Mouse (Mus musculus) midbrain, embryonic 16.5 days (tissue): ENCODE data around the gene Efcab6. TPM values are rescaled to one million over a fixed set of nuclear protein-coding genes. Genes with fewer than 3 reads are reported as not detected.

Experiments
- ATAC-seq: fragments of 200-750 bp; cut with Nextera tagmentation; 2 replicates; pipeline ENCODE4 v1.8.0; 2017; ENCODE audit warnings: moderate TSS enrichment
- H3K27ac ChIP-seq: fragments of 300-500 bp; sonication (generic); 2 replicates; pipeline ENCODE4 v1.5.1; 2014; ENCODE audit warnings: mild to moderate bottlenecking, low read length, mixed read lengths
- H3K27me3 ChIP-seq: fragments of 300-500 bp; sonication (generic); 2 replicates; pipeline ENCODE4 v1.6.1; 2014; ENCODE audit warnings: low read depth, low read length, mixed read lengths; ENCODE audit not compliant: control insufficient read depth, insufficient read depth
- H3K36me3 ChIP-seq: fragments of 300-500 bp; sonication (generic); 2 replicates; pipeline ENCODE4 v1.6.1; 2014; ENCODE audit warnings: mild to moderate bottlenecking, low read length, moderate library complexity, mixed read lengths; ENCODE audit not compliant: control insufficient read depth, insufficient read depth
- H3K4me1 ChIP-seq: fragments of 300-500 bp; sonication (generic); 2 replicates; pipeline ENCODE4 v1.6.1; 2014; ENCODE audit warnings: mild to moderate bottlenecking, low read length, mixed read lengths; ENCODE audit not compliant: control insufficient read depth, insufficient read depth
- H3K4me2 ChIP-seq: fragments of 300-500 bp; sonication (generic); 2 replicates; pipeline ENCODE4 v1.6.1; 2014; ENCODE audit warnings: mild to moderate bottlenecking, low read length, mixed read lengths
- H3K4me3 ChIP-seq: fragments of 300-500 bp; sonication (generic); 2 replicates; pipeline ENCODE4 v1.5.1; 2014; ENCODE audit warnings: low read depth, mild to moderate bottlenecking, low read length, moderate library complexity, mixed read lengths
- H3K9ac ChIP-seq: fragments of 300-500 bp; sonication (generic); 2 replicates; pipeline ENCODE4 v1.6.1; 2014; ENCODE audit warnings: low read depth, low read length, mixed read lengths
- H3K9me3 ChIP-seq: fragments of 300-500 bp; sonication (generic); replicated peaks from 2 replicates; pipeline ENCODE4 v1.6.1; 2014; ENCODE audit warnings: mild to moderate bottlenecking, low read length, mixed read lengths; ENCODE audit not compliant: control insufficient read depth, poor library complexity, severe bottlenecking
- WGBS: fragments of 180-500 bp; shearing (Covaris S2); extraction: QIAGEN DNeasy Blood & Tissue Kit; methylation state at CpG from one replicate; pipeline ENCODE4 v1.1.7; 2014; 5-methylcytosine and 5-hydroxymethylcytosine counted together
- polyA plus RNA-seq: library from polyadenylated mRNA; unstranded; fragments of >200 nt; fragmentation: Nextera tagmentation; extraction: Ambion mirVana; gene quantifications from 2 replicates; pipeline ENCODE4 v1.2.1, GENCODE M21; 2015

Gene Efcab6
- polyA plus RNA-seq, 1 experiment from 2014 or later: 1.5 TPM

DNA sequence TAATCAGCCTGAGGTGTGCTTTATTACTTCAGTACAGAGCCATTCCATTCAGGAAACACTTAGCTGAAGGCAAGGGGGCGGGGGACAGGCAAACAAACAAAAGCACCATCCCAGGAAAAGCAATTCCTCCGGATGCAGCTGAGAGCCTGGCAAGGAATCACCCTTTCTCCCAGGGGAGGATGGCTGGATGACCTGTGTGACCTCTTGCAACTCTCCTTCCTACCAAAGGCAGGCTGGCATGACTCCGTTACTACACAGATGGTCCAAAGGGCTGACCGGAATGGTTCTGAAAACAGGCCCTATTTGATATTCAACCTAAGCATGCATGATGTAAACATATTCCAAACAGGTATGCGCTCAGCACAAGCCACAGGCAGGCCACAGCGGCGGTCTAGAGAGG lies 15.6 kb downstream of the Efcab6 start:
- WGBS: 65% methylated on average over 7 of the region's 7 CpGs
- Histone ChIP-seq H3K9ac (no peak overlapping the region), H3K4me1 (peaks cover 4% of the 10 kb centered on the region), H3K4me3 (no peak overlapping the region), H3K27me3 (no peaks in the 10 kb centered on the region), H3K4me2 (no peak overlapping the region), H3K27ac (no peak overlapping the region), H3K36me3 (no peaks in the 10 kb centered on the region), H3K9me3 (no peaks in the 10 kb centered on the region; the same call in 1 of the 2 replicates)
- no peak for ATAC-seq

DNA sequence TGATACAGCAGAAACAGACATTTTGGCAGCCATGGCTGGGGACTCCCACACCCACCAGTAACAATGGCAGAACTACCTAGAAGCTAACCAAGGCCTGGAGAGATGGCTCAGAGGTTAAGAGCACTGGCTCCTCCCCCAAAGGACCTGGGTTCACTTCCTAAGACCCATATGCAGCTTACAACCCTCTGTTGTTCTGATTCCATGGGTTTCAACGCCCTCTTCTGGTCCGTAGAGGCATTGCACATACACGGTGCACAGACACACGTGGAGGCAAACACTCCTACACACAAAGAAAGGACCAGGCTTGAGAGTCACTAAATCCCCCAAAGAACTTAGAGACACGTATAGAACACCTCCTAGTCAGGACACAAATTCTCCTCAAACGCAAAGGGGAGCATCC lies 19.6 kb downstream of the Efcab6 start:
- Histone ChIP-seq H3K4me2 (no peak overlapping the region), H3K36me3 (no peaks in the 10 kb centered on the region), H3K4me3 (no peak overlapping the region), H3K9me3 (no peaks in the 10 kb centered on the region; the same call in 1 of the 2 replicates), H3K27ac (no peak overlapping the region), H3K9ac (no peak overlapping the region), H3K4me1 (no peaks in the 10 kb centered on the region), H3K27me3 (no peaks in the 10 kb centered on the region)
- ATAC-seq: no peak
- 92% methylated on average over 6 of the region's 6 CpGs for WGBS

GRCm38 (mm10) chr15:84037067-84037466 lies 28.1 kb downstream of the Efcab6 start:
- no peaks in the 10 kb centered on the region for H3K36me3 ChIP-seq
- H3K27ac ChIP-seq: no peak overlapping the region
- WGBS: 89% methylated on average over 5 of the region's 5 CpGs
- H3K9me3 ChIP-seq: no peaks in the 10 kb centered on the region
- no peak overlapping the region for H3K4me3 ChIP-seq
- ATAC-seq: no peak
- H3K4me1 ChIP-seq: no peaks in the 10 kb centered on the region
- H3K27me3 ChIP-seq: no peaks in the 10 kb centered on the region
- H3K4me2 ChIP-seq: no peak overlapping the region
- no peak overlapping the region for H3K9ac ChIP-seq

- Histone ChIP-seq H3K9ac (no peak overlapping the region), H3K9me3 (no peaks in the 10 kb centered on the region), H3K4me1 (no peaks in the 10 kb centered on the region), H3K36me3 (no peaks in the 10 kb centered on the region), H3K27ac (no peak overlapping the region), H3K4me3 (no peak overlapping the region), H3K4me2 (no peak overlapping the region), H3K27me3 (no peaks in the 10 kb centered on the region)
- WGBS: 58% methylated on average over 8 of the region's 8 CpGs
- no peak for ATAC-seq
Observed at GRCm38 (mm10) chr15:84025651-84026050, 39.5 kb downstream of the Efcab6 start.

GRCm38 (mm10) chr15:84024851-84025250 lies 40.3 kb downstream of the Efcab6 start:
- H3K4me2 ChIP-seq: no peak overlapping the region
- no peak for ATAC-seq

GRCm38 (mm10) chr15:84009366-84010083 lies 55.7 kb downstream of the Efcab6 start:
- Histone ChIP-seq H3K27ac (no peak overlapping the region), H3K36me3 (no peaks in the 10 kb centered on the region), H3K9ac (no peak overlapping the region), H3K4me3 (no peak overlapping the region), H3K9me3 (no peaks in the 10 kb centered on the region), H3K27me3 (no peaks in the 10 kb centered on the region), H3K4me2 (no peak overlapping the region), H3K4me1 (no peaks in the 10 kb centered on the region; the same call in 1 of the 2 replicates)
- WGBS: 63% methylated on average over 17 of the region's 17 CpGs
- no peak for ATAC-seq

More at GRCm38 (mm10) chr15:84024851-84025250, 40.3 kb downstream of the Efcab6 start:
- Histone ChIP-seq H3K9me3 (0 out of 2 replicates have a peak, but pooled peaks cover 2% of the 10 kb centered on the region), H3K4me3 (no peak overlapping the region), H3K27ac (no peak overlapping the region), H3K9ac (no peak overlapping the region), H3K36me3 (no peaks in the 10 kb centered on the region), H3K4me1 (no peaks in the 10 kb centered on the region), H3K27me3 (no peaks in the 10 kb centered on the region)
- WGBS: 89% methylated on average over 6 of the region's 6 CpGs

DNA sequence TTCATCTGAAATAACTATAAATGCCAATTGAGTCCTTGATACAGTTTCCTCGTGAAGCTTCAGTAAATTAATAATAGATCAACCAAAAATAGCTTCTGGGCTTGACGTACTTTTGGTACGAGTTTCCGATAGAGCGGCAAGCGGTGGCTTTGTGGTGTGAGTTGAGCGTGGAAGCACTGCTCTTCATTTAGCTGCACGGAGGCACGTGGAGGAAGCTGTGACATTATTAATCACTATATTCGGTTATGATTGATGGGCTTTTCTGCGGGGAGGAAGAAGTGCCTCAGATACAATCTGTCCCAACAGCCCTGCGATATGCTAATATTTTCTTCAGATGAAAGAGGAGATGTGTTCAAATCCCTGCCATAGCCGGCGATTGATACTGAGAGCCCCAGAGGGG lies 60.9 kb downstream of the Efcab6 start:
- H3K4me1 ChIP-seq: no peaks in the 10 kb centered on the region
- no peak overlapping the region for H3K4me2 ChIP-seq
- no peaks in the 10 kb centered on the region for H3K27me3 ChIP-seq
- ATAC-seq: no peak
- H3K36me3 ChIP-seq: no peaks in the 10 kb centered on the region
- no peak overlapping the region for H3K9ac ChIP-seq
- H3K27ac ChIP-seq: no peak overlapping the region
- no peaks in the 10 kb centered on the region for H3K9me3 ChIP-seq
- no peak overlapping the region for H3K4me3 ChIP-seq
- 88% methylated on average over 14 of the region's 14 CpGs for WGBS

GRCm38 (mm10) chr15:83999071-83999470 lies 66.1 kb downstream of the Efcab6 start:
- Histone ChIP-seq H3K36me3 (no peaks in the 10 kb centered on the region), H3K27ac (peak overlapping the region; percentile 38; the same call in 1 of the 2 replicates), H3K4me2 (no peak overlapping the region), H3K27me3 (no peaks in the 10 kb centered on the region), H3K4me3 (no peak overlapping the region), H3K9me3 (no peaks in the 10 kb centered on the region), H3K4me1 (peaks cover 2% of the 10 kb centered on the region; the same call in 1 of the 2 replicates), H3K9ac (no peak overlapping the region)
- 93% methylated on average over 3 of the region's 3 CpGs for WGBS
- no peak for ATAC-seq

- Histone ChIP-seq H3K4me2 (peak overlapping the region; percentile 40), H3K27me3 (no peaks in the 10 kb centered on the region), H3K4me1 (peaks cover 2% of the 10 kb centered on the region; the same call in 1 of the 2 replicates), H3K27ac (peak overlapping the region; percentile 38; the same call in 1 of the 2 replicates), H3K36me3 (no peaks in the 10 kb centered on the region), H3K4me3 (no peak overlapping the region), H3K9me3 (no peaks in the 10 kb centered on the region), H3K9ac (0 out of 2 replicates have a peak overlapping the region, but pooled peaks have one; percentile 25)
- ATAC-seq: no peak
- WGBS: 49% methylated on average over 7 of the region's 7 CpGs
Observed at GRCm38 (mm10) chr15:83998586-83998985, 66.6 kb downstream of the Efcab6 start.
